Mouse (Mus musculus) liver, postnatal 0 days (tissue): ENCODE results near the gene 4930579G24Rik. TPM values are rescaled to one million over a fixed set of nuclear protein-coding genes. Genes with fewer than 3 reads are reported as not detected.

Source experiments
- ATAC-seq: fragments of 200-750 bp; cut with Nextera tagmentation; 2 replicates; pipeline ENCODE4 v1.8.0; 2017; ENCODE audit warnings: mild to moderate bottlenecking, moderate library complexity
- DNase-seq: peaks from one replicate; pipeline ENCODE4 v3.0.0-alpha.2; 2016
- H3K27ac ChIP-seq: fragments of 300-500 bp; sonication (generic); 2 replicates; pipeline ENCODE4 v1.5.1; 2014; ENCODE audit warnings: antibody characterized with exemption, moderate library complexity, mild to moderate bottlenecking, low read depth
- H3K27me3 ChIP-seq: fragments of 300-500 bp; sonication (generic); 2 replicates; pipeline ENCODE4 v1.6.1; 2014; ENCODE audit warnings: low read length, control low read depth, mixed read lengths; ENCODE audit not compliant: insufficient read depth
- H3K36me3 ChIP-seq: fragments of 300-500 bp; sonication (generic); replicated peaks from 2 replicates; pipeline ENCODE4 v1.6.1; 2014; ENCODE audit warnings: mild to moderate bottlenecking, control low read depth, low read length, moderate library complexity, mixed read lengths; ENCODE audit not compliant: insufficient read depth
- H3K4me1 ChIP-seq: fragments of 300-500 bp; sonication (generic); 2 replicates; pipeline ENCODE4 v1.6.1; 2014; ENCODE audit warnings: antibody characterized with exemption, mild to moderate bottlenecking, control low read depth; ENCODE audit not compliant: insufficient read depth
- H3K4me2 ChIP-seq: fragments of 300-500 bp; sonication (generic); 2 replicates; pipeline ENCODE4 v1.6.1; 2014; ENCODE audit warnings: low read depth, mild to moderate bottlenecking, low read length, moderate library complexity, mixed read lengths
- H3K4me3 ChIP-seq: fragments of 300-500 bp; sonication (generic); 2 replicates; pipeline ENCODE4 v1.5.1; 2014; ENCODE audit warnings: low read depth, low read length
- H3K9ac ChIP-seq: fragments of 300-500 bp; sonication (generic); replicated peaks from 2 replicates; pipeline ENCODE4 v1.6.1; 2014; ENCODE audit warnings: mild to moderate bottlenecking, moderate library complexity
- H3K9me3 ChIP-seq: fragments of 300-500 bp; sonication (generic); 2 replicates; pipeline ENCODE4 v1.6.1; 2016; ENCODE audit warnings: mild to moderate bottlenecking, control low read depth, low read length, mixed read lengths
- CTCF ChIP-seq: sonication (generic); IDR thresholded peaks from 2 replicates; pipeline ENCODE4 v1.5.1; 2016; ENCODE audit warnings: antibody characterized with exemption, low read depth
- EP300 ChIP-seq: IDR thresholded peaks from 2 replicates; pipeline ENCODE4 v1.6.1; 2016; ENCODE audit warnings: antibody characterized with exemption, low read depth, mild to moderate bottlenecking
- WGBS: fragments of 180-500 bp; shearing (Covaris S2); extraction: QIAGEN DNeasy Blood & Tissue Kit; methylation state at CpG from one replicate; pipeline ENCODE4 v1.1.7; 2014; ENCODE audit not compliant: insufficient replicate concordance; 5-methylcytosine and 5-hydroxymethylcytosine counted together
- polyA plus RNA-seq: library from polyadenylated mRNA; unstranded; fragments of >200 nt; fragmentation: Nextera tagmentation; extraction: Ambion mirVana; gene quantifications from 2 replicates; pipeline ENCODE4 v1.2.1, GENCODE M21; 2015

Gene 4930579G24Rik
- polyA plus RNA-seq, 1 experiment from 2014 or later, result 9.6 TPM

DNA sequence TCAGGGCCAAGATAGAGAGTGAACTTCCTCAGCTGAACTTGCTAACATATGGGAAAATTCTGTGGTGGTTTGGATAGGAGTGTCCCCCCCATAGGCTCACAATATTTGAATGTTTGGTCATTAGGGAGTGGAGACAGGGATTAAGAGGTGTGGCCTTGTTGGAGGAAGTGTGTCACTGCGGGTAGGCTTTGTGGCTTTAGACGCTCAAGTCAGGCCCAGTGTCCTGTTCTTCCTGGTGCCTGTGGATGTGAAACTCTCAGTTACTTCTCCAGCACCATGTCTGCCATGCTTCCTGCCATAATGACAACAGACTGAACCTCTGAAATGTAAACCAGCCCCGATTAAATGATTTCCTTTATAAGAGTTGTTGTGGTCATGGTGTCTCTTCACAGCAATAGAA is 47.5 kb downstream of the 4930579G24Rik start:
- no peak for ATAC-seq
- TF ChIP-seq EP300 (no peak), CTCF (no peak)
- 68% methylated on average over 3 of the region's 3 CpGs for WGBS
- Histone ChIP-seq H3K36me3 (no peaks in the 10 kb centered on the region), H3K9me3 (no peaks in the 10 kb centered on the region), H3K4me1 (no peaks in the 10 kb centered on the region), H3K9ac (no peak overlapping the region), H3K27me3 (no peaks in the 10 kb centered on the region), H3K4me3 (no peak overlapping the region), H3K27ac (no peak overlapping the region), H3K4me2 (no peak overlapping the region)
- no peak for DNase-seq

Other genes with a start within 250 kb of the 4930579G24Rik start
- gene Fnip2, start 61.3 kb upstream of the 4930579G24Rik start, polyA plus RNA-seq, result 2.4 and 3.0 TPM in 2 replicates
- 31.5 and 36.6 TPM in 2 replicates for gene Ppid, start 37.7 kb upstream of the 4930579G24Rik start, polyA plus RNA-seq
- 215 and 239 TPM in 2 replicates for gene Etfdh, start 421 bp downstream of the 4930579G24Rik start, polyA plus RNA-seq
- 0.02 TPM in 1 of 2 replicates, not detected in the other for gene Rxfp1, start 108.8 kb downstream of the 4930579G24Rik start, polyA plus RNA-seq
- gene Tmem144, start 223.7 kb downstream of the 4930579G24Rik start, polyA plus RNA-seq, result 1.2 and 2.0 TPM in 2 replicates